23 mouse cellular contexts compared by ENCODE assay signal in the genomic region with DNA sequence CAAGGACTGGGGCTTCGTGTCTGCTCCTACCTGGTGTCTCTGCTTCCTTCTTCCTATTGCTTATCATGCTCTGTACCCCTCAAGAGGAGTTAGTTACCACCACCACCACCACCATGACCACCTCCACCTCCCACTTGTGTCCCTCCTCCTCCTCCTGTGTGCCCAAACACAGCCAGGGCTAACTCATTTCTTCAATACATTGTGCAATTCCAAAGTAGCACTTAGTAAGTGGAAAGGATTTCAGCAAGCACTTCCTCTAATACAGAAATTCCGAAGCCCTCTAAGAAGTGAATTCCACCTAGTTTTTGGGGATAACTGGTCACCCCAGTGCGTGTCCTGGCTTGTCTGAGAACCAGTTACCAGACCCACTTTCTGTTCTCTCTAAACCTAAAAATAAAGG.
DNase-seq lines count a peak whose midpoint lies in the region; ATAC-seq and TF ChIP-seq lines count a peak whose summit lies in the region.
"Had no signal": no experiment of that assay in that cellular context is flagged by ENCODE, and none has a peak within 500 bp of the region (broad histone marks: within the 10 kb centered on the region; RNA-seq: fewer than 3 reads in every experiment).

No protein-coding gene starts in this region.

- TF ChIP-seq CTCF in lung, postnatal 0 days (IDR thresholded peaks at IDR 0.05): no peak

- no peaks in the 10 kb centered on the region for H3K27me3 ChIP-seq in lung, postnatal 0 days (replicated peaks; ENCODE audit: insufficient read depth, low read length)
- H3K27me3 ChIP-seq in embryonic facial prominence, embryonic 12.5 days: no peaks in the 10 kb centered on the region
- no peaks in the 10 kb centered on the region for H3K27me3 ChIP-seq in limb, embryonic 14.5 days (ENCODE audit: control insufficient read depth, insufficient read depth, low read length)
- H3K27me3 ChIP-seq in forebrain, embryonic 10.5 days (ENCODE audit: poor library complexity, severe bottlenecking): 0 out of 2 replicates have a peak, but pooled peaks cover 4% of the 10 kb centered on the region
- H3K27me3 ChIP-seq: forebrain, embryonic 15.5 days; heart, embryonic 15.5 days had no signal

- WGBS in lung, postnatal 0 days: 70% methylated on average over 3 of the region's 3 CpGs
- 91% methylated on average over 3 of the region's 3 CpGs for WGBS in embryonic facial prominence, embryonic 12.5 days
- 91% methylated on average over 3 of the region's 3 CpGs for WGBS in limb, embryonic 14.5 days
- 92% methylated on average over 3 of the region's 3 CpGs for WGBS in forebrain, embryonic 10.5 days

- ATAC-seq in lung, postnatal 0 days: no peak
- ATAC-seq in embryonic facial prominence, embryonic 12.5 days (ENCODE audit: insufficient number of reproducible peaks, insufficient read depth, low FRiP score, low TSS enrichment): no peak
- peak; percentile 8; the same call in 1 of the 2 replicates for ATAC-seq in granulocyte monocyte progenitor cell, adult 5-6 weeks (replicated peaks; ENCODE audit: poor library complexity, severe bottlenecking)
- ATAC-seq in limb, embryonic 14.5 days (ENCODE audit: low FRiP score, low read depth): no peak
- ATAC-seq: CD4-positive, CD25-positive, alpha-beta regulatory T cell, adult 4 months; forebrain, embryonic 15.5 days had no signal

- peak; percentile 49 for DNase-seq in lung, postnatal 0 days (ENCODE audit: low spot score)
- DNase-seq in lung, postnatal 10 days: no peak
- DNase-seq in limb, embryonic 14.5 days (ENCODE audit: low spot score): no peak
- DNase-seq in ovary, postnatal 14 days (ENCODE audit: low spot score): no peak
- DNase-seq in forebrain, embryonic 10.5 days (ENCODE audit: extremely low spot score, low spot score): no peak
- DNase-seq: adrenal gland, adult 8-10 months; adrenal gland, postnatal 36 days; B cell, adult 2 months; cerebellum, adult 8-10 months; cerebellum, postnatal 25 days; gastrocnemius, postnatal 10 days; heart, adult 2 months; heart, postnatal 14 days had no signal

- no peak overlapping the region for H3K4me2 ChIP-seq in lung, postnatal 0 days (replicated peaks; ENCODE audit: low read depth, low read length)
- no peak overlapping the region for H3K4me2 ChIP-seq in embryonic facial prominence, embryonic 12.5 days (replicated peaks)
- H3K4me2 ChIP-seq in limb, embryonic 14.5 days (replicated peaks; ENCODE audit: low read depth, low read length, severe bottlenecking): no peak overlapping the region
- H3K4me2 ChIP-seq: forebrain, embryonic 15.5 days; heart, embryonic 11.5 days; heart, embryonic 15.5 days; hindbrain, embryonic 14.5 days had no signal

- no peak overlapping the region for H3K4me3 ChIP-seq in lung, postnatal 0 days (ENCODE audit: low read depth, low read length)
- H3K4me3 ChIP-seq in embryonic facial prominence, embryonic 12.5 days: no peak overlapping the region
- no peak overlapping the region for H3K4me3 ChIP-seq in limb, embryonic 14.5 days (replicated peaks; ENCODE audit: low read length)
- no peak overlapping the region for H3K4me3 ChIP-seq in forebrain, embryonic 10.5 days
- H3K4me3 ChIP-seq: erythroblast, embryonic 14.5 days; forebrain, embryonic 15.5 days; heart, adult 2 months; heart, embryonic 15.5 days; hindbrain, embryonic 10.5 days had no signal

- no peaks in the 10 kb centered on the region for H3K4me1 ChIP-seq in lung, postnatal 0 days (ENCODE audit: insufficient read depth, low read depth, low read length)
- peaks cover 30% of the 10 kb centered on the region for H3K4me1 ChIP-seq in embryonic facial prominence, embryonic 12.5 days
- peaks cover 33% of the 10 kb centered on the region for H3K4me1 ChIP-seq in limb, embryonic 14.5 days (ENCODE audit: control insufficient read depth, insufficient read depth, low read length)
- peaks cover 27% of the 10 kb centered on the region for H3K4me1 ChIP-seq in forebrain, embryonic 10.5 days
- H3K4me1 ChIP-seq: forebrain, embryonic 15.5 days had no signal

- no peak overlapping the region for H3K27ac ChIP-seq in lung, postnatal 0 days (ENCODE audit: low read length)
- H3K27ac ChIP-seq in embryonic facial prominence, embryonic 12.5 days: peak overlapping the region; percentile 88
- H3K27ac ChIP-seq in limb, embryonic 14.5 days (replicated peaks; ENCODE audit: low read depth, low read length): peak overlapping the region; percentile 86; the same call in 1 of the 2 replicates
- H3K27ac ChIP-seq in forebrain, embryonic 10.5 days: no peak overlapping the region
- H3K27ac ChIP-seq: forebrain, embryonic 15.5 days; heart, adult 2 months; heart, embryonic 15.5 days; hindbrain, embryonic 10.5 days; hindbrain, embryonic 14.5 days had no signal

- H3K9ac ChIP-seq in lung, postnatal 0 days (replicated peaks; ENCODE audit: low read depth): no peak overlapping the region
- H3K9ac ChIP-seq in embryonic facial prominence, embryonic 12.5 days: no peak overlapping the region
- no peak overlapping the region for H3K9ac ChIP-seq in limb, embryonic 14.5 days (ENCODE audit: low read depth, low read length, severe bottlenecking)
- H3K9ac ChIP-seq: forebrain, embryonic 15.5 days; heart, embryonic 15.5 days; hindbrain, embryonic 14.5 days had no signal

- no peaks in the 10 kb centered on the region for H3K9me3 ChIP-seq in lung, postnatal 0 days (ENCODE audit: low read length)
- H3K9me3 ChIP-seq in embryonic facial prominence, embryonic 12.5 days: no peaks in the 10 kb centered on the region
- no peaks in the 10 kb centered on the region for H3K9me3 ChIP-seq in limb, embryonic 14.5 days (ENCODE audit: control insufficient read depth, low read length)
- H3K9me3 ChIP-seq in forebrain, embryonic 10.5 days: no peaks in the 10 kb centered on the region
- H3K9me3 ChIP-seq: forebrain, embryonic 15.5 days; G1E; heart, embryonic 15.5 days; hindbrain, embryonic 10.5 days had no signal

- H3K36me3 ChIP-seq in lung, postnatal 0 days (ENCODE audit: insufficient read depth, low read length): no peaks in the 10 kb centered on the region
- no peaks in the 10 kb centered on the region for H3K36me3 ChIP-seq in embryonic facial prominence, embryonic 12.5 days
- H3K36me3 ChIP-seq in limb, embryonic 14.5 days (ENCODE audit: control insufficient read depth, insufficient read depth, low read length): no peaks in the 10 kb centered on the region
- no peaks in the 10 kb centered on the region for H3K36me3 ChIP-seq in forebrain, embryonic 10.5 days (replicated peaks)
- H3K36me3 ChIP-seq: forebrain, embryonic 15.5 days; G1E; heart, embryonic 15.5 days; hindbrain, embryonic 10.5 days had no signal

- TF ChIP-seq POLR2A in limb, embryonic 14.5 days (IDR thresholded peaks at IDR 0.05; ENCODE audit: borderline replicate concordance, extremely low read depth, insufficient read depth, insufficient read length): no peak

- TF ChIP-seq EP300 in lung, postnatal 0 days (IDR thresholded peaks at IDR 0.05): no peak

Comparison
In these comparisons a context has a peak if more than half of its experiments do, and no peak if none do; other contexts are left out.
1. H3K27ac ChIP-seq: peak in embryonic facial prominence, embryonic 12.5 days (single experiment) and limb, embryonic 14.5 days (single experiment); none in lung, postnatal 0 days (single experiment) and forebrain, embryonic 10.5 days (single experiment).